Mouse (Mus musculus) retina, embryonic 14.5 days (tissue): ENCODE measurements around the gene Sh3bgrl3.
"Not testable (repeated sequence)": the region's sequence is repeated elsewhere in the genome, so short reads cannot be mapped to it uniquely, and the experiment has no call there.

Source experiments
- DNase-seq: peaks from one replicate; pipeline ENCODE4 v3.0.0-alpha.2; 2015; ENCODE audit warnings: low spot score

Sh3bgrl3 gene

DNA sequence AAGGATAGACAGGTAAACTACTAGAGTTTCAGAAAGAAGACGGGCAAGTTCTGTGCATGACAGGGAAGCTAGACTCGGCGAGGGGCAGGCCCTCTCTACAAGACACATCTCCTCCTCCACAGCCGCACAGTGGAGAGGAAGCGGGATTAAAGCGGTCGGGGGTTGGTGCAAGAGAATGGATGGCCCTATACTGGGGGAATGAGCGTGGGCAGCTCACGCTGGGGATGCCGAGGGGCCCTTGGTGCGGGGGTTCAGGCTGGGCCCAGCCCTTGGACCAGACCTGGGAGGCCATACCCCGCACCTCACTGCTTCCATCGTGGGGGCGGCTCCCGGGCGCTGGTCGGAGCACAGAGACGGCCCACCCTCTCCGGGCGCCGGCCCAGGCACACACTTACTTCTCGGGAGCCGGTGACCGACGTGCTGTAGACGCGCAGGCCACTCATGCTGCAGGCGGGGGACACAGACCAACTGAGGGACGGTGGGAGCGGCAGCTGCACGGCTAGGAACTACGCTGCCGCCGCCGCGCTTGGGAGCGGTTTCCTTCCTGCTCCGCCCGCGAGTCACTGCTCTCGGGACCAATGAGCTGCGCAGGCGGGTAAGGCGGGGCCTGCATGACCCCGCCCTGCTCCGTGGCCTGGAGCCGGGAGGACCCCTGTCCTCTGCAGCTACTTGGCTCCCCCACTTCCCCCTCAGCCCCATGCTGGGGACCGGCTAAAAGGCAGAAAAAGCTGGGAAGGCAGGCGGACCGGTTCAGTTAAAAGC is at the start of gene Sh3bgrl3:
TSS of gene Sh3bgrl3 (minus strand) at position 569 of the 762 bp plus-strand sequence.
- peak; percentile 89 for DNase-seq

DNA sequence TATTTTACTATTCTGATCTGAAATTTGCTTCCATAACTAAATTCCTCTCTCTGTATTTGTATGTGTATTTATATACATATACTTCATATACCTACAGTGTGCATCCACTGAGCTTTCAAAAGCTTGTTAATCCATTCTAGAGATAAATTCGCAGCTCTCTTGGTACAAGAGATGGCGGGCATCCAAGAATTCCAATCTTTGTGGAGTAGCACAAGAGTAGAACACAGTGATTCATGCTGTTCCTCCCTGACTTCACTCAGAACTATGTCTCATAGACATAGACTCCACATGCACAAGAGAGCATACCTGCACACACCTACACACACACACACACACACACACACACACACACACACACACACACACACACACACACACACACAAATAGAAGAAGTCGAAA is 43.8 kb upstream of the Sh3bgrl3 start:
- no peak for DNase-seq

DNA sequence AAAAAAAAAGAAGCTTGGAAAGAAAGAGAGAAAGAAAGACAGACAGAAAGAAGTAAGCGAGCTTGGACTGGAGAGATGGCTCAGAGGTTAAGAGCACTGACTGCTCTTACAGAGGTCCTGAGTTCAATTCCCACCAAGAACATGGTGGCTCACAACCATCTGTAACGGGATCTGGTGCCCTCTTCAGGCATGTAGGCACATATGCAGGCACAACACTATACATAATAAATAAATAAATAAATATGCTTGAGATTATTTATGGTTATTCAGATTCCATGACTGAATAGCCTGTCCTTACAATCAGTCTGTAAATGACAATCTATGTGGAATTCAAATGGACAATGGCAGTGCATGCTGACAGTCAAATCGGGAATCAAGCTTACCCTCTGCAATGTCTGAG is 38.3 kb upstream of the Sh3bgrl3 start:
- DNase-seq, result no peak

DNA sequence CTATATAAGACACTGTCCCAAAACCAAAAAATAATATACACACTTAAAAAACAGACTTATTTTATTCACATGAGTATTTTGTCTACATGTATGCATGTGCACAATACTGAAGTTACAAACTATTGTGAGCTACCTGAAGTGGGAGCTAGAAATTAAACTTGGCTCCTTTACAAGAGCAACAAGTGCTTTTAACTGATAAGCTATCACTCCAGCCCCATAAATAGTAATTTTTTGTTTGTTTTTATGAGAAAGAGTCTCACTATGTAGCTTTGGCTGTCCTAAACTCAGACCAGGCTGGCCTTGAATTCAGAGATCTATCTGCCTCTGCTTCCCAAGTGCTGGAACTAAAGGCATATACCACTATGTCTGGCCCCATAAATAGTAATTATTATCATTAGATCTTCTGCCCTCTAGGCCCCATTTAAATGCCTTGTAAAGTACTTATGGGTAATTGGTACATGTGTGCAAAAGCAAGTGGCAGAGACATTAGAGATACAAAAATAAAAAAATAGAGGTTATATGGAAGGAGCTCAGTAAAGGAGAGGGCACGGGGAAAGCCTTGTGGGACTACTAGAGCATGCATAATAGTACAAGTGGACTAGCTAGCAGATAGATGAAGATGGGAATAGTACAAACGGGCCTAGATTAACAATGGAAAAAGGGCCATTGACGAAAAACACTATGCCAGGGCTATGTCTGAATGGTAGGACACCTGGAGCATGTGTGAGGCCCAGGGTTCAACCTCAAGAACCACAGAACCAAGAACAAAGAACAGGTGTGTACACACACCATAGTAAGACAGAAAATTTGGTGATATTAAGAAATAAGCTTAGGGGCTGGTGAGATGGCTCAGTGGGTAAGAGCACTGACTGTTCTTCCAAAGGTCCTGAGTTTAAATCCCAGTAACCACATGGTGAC is 37.2 kb upstream of the Sh3bgrl3 start:
- no peak for DNase-seq

DNA sequence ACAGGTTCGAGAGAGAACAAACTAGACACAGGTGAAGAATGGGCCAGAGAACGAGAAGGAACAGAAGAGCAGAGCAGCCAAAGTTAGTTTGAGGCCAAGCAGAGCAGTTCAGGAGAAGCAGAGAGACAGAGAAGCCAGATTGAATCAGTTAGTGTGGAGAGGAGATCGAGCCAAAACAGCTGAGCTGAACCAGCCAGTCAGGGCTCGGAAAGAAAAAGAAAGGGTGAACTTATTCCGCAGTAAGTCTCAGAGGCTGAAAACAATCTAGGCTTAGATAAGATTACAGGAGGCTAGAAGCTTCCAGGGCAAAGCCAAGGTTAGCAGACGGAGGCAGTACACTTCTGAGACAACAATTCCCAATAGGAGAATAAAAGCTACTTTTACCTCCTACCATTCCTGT is 36.4 kb upstream of the Sh3bgrl3 start:
- no peak for DNase-seq

DNA sequence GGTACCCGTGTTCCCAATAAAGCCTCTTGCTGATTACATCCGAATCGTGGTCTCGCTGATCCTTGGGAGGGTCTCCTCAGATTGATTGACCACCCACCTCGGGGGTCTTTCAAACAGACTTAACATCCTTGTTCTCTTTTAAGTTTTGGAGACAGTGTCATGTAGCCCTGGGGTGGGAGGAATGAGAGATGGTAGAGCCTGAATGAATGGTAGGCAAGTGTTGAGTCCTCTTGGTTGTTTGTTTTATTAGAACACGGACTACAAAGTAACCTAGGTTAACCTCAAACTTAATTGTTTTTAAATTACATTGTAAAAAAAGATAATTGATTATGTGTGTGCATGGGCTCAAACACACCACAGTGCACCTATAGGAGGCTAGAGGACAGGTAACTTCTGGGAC is 36.0 kb upstream of the Sh3bgrl3 start:
- no peak for DNase-seq

DNA sequence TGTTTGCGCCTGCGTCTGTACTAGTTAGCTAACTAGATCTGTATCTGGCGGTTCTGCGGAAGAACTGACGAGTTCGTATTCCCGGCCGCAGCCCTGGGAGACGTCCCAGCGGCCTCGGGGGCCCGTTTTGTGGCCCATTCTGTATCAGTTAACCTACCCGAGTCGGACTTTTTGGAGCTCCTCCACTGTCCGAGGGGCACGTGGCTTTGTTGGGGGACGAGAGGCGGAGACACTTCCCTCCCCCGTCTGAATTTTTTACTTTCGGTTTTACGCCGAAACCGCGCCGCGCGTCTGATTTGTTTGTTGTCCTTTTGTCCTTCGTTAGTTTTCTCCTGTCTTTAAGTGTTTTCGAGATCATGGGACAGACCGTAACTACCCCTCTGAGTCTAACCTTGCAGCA is 31.5 kb upstream of the Sh3bgrl3 start:
- DNase-seq, result not testable (repeated sequence)

DNA sequence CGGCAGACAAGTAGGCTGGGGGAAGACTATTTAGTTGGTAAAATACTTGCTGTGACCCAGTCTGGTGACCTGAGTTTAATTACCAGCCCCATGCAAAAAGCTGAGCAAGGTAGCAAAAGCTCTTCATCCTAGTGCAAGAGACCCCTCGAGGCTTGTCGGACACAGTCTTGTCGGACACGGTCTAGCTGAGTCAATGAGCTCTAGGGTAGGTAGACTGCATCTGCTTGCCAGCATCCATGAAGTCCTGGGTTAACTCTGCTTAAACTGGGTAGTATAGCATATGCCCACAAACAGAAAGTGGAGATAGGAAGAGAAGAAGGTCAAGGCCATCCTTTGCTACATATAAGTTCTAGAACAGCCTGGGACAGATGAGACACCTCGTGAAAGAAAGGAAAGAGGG is 30.2 kb upstream of the Sh3bgrl3 start:
- DNase-seq, result no peak

DNA sequence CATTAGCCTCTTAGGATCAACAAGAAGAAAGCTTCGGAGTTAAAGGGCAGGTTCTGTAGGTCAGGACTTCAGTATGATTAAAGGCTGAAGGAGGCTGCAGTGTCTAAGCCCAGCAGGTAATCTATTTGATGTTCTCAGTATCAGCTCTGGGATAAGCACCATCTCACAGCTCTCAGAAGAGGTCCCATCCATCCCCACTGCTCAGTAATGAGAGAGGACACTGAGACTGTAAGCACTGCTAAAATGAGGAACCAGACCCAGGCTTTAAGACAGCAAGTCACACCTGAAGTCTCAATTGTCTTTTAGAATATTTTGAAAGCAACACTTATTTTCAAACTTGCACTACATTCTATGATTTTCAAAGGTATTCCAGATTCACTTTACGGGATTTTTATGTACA is 29.0 kb upstream of the Sh3bgrl3 start:
- no peak for DNase-seq

DNA sequence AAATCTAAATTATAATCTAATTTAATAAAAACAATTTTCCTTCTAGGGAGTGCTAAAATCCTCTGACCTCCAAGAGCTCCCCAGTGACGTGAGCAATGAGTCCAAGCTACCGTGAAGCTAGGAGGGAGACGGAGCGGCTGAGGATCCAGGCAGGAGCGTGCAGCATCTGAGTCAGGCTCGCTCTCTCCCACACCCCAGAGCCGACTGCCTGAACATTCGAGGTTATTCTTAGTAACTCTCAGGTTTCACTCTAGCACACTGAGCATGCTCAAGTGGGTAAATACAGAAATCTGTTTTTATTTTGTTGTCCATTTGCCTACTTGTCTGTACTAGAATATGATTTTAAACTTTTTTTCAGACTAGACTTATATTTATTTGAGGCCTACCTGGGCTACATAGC is 28.2 kb upstream of the Sh3bgrl3 start:
- no peak for DNase-seq

DNA sequence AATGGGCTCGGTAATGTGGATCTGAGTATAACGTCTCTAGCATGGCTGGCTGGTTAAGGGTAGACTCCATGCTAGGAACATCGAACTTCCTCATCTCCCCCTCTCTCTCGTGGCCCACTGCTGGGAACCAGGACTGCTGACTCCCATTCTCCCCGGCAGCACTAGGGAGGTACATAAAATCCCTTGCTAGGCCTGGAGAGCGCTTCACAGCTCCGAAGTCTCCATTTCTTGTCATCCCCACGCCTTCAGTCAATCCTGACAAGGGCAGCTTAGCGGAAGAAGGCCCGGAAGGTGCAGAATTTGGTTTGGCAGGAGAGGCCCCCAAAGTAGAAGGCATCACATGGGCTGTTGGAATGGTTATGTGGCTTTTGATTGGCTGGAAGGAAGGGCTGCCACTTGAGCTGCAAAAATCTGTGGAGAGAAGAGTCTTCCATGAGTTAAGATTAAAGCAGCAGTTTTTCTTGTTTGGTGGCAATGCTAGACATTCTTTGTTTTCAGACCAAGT is 27.4 kb upstream of the Sh3bgrl3 start:
- no peak for DNase-seq

DNA sequence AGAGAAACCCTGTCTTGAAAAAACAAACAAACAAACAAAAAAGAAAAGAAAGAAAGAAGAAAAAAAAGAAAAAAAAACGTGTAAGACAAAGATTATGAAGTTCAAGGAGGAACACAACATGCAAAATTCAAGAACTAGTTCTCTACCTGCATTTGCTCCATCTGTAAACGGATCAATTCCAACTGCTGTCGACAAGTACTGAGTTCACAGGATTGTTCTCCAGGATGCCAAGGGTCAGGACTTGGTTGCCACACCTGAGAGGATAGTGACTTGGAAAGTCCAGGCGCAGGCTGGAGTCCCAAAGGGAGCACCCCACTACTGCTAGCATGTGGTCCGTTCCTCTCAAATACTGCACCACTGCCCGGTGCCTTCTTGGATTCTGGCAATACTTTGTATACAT is 26.9 kb upstream of the Sh3bgrl3 start:
- no peak for DNase-seq

DNA sequence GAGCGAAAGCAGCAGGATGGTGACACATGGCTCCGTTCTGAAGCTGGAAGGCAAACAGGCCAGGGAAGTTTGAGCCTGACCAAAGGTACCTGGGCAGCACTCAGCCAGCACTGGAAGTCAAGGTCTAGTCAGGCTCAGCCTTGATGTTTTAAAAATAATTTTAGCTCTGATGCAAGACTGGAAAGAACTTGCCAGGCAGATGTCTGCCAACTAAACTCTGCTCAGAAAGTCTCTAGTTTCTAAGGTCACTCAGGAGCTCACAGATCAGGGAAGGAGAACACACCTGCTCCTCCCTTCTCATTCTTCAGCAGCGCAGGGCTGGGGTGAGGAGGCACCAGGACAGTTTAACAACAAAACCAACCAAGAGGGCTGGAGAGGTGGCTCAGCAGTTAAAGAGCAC is 25.8 kb upstream of the Sh3bgrl3 start:
- no peak for DNase-seq

DNA sequence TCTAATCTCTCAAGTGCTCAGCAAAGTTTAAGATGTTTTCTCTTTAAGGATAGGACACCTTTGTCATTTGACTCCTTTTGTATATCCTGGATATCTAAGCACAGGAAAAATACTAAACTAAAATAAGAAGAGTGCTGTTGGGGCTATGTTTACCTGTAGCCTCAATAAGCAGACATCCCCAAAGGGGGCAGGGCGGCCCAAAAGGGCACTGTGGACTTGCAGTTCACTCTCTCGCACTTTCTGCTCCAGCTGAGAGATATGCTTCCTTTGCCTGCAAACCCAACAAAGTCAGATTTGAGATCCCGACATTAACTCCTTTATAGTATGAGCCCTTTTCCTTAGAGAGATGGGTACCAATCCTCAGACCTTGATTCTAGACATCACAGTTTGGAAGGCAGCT is 25.1 kb upstream of the Sh3bgrl3 start:
- no peak for DNase-seq

DNA sequence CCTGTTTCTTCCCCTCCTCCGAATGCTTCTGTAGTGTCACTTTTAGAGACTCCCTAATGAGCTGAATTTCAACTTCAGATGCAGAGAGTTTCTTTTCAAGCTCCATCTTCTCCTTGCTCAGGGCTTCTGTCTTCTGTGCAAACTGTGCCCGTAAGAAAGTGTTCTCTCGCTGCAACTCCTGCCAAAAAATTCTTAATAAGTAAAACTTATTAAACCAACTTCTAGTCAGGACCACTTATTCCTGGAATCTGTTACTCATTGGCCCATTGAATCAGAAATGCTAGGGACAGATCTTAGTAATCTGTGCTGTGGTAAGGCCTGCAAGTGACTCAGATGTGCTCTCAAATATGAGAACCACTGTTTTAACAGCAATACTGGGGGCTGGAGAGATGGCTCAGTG is 23.5 kb upstream of the Sh3bgrl3 start:
- no peak for DNase-seq

DNA sequence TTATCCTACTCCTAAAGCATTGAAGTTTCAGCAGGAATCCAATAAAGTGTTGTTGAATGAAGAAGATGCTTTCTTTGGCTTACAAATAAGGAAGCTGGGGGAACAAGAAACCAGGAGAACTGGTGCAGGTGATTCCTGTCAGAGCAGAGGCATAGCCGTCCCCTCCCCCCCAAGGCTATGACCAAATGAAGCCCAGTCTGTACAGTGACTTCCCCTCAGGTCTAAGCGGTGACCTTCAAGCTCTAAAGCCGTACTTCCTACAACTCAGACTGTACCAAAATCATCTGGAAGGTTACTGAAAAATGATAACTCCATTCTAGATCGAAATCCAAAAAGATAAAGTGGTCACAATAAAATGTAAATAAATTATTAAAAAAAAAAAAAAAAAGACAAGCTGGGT is 20.8 kb upstream of the Sh3bgrl3 start:
- no peak for DNase-seq

DNA sequence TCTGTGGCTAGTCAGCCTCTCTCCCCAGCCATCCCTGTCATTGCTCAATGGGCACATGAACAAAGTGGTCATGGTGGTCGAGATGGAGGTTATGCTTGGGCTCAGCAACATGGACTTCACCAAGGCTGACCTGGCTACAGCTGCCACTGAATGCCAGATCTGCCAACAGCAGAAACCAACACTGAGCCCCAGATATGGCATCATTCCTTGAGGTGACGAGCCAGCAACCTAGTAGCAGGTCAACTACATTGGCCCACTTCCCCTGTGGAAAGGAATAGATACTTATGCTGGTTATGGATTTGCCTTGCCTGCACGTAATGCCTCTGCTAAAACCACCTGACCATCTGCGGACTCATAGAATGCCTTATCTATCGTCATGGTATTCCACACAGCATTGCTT is 15.7 kb upstream of the Sh3bgrl3 start:
- not testable (repeated sequence) for DNase-seq

DNA sequence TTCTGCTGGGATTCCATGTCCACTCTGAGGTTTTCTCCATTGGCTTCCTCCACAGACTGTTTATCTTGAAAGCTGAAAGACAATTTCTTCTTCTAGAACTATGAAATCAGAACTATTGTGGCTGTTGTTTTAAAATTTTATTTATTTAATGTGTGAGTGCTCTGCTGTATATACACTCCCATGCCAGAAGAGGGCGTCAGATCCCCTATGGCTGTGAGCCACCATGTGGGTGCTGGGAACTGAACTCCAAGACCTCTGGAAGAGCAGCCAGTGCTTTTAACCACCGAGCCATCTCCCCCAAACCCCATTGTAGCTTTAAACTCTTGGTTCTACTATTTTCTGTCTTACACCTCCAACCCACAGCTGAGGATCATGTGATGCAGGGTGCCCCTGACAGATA is 10.3 kb upstream of the Sh3bgrl3 start:
- peak; percentile 21 for DNase-seq

DNA sequence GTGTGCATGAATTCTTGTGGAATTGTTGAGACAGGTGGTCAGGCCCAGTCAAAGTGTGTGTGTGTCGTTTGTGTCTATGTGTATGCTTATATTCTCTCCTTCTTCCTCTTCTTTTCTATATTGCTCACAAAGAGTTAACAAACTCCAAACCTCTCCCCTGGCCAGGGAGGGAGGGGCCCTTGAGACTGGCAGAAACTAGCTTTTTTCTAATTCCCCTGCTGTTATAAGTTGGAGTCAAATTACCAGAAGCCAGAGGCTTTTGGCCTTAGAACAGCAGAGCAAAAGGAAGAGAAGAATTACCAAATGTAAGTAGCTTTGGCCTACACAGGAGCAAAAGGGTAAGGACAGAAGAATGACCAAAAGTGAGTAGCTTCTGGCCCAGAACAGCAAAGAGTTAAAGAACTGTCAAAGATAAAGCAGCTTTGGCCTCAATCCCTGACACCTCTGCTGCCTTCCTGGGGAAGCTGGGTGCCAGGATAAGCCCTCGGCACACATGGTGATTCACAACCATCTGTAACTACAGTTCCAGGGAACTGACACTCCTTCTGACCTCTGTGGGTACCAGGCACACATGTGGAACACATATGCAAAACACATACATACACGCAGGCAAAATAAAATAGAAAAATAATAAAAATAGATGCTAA is 7.8 kb upstream of the Sh3bgrl3 start:
- no peak for DNase-seq

DNA sequence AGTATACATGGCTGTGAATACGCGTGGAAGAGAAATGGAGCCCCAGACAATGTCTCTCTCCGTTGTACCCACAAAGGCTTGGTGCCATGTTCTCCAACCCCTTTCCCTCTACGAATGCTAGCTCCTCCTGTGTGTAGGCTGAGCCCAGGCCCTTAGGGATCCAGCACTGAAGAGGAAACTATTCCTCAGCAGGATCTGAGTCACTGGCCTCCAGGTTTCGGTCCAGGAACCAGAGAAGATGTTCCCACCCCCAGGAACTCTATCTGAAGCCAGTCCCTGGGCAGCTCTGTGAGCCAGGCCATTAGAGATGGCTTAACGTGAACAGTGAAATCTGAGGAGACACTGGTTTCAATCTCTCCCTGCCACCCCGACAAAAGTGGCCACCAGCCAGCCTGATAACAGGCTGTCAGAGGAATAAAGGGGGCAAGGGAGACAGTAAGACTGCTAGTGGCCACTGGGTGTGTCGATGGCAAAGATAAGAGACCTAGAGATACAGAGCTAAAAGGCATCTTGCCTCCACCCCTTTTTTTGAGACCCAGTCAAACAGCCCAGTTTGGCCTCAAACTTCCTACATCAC is 4.0 kb upstream of the Sh3bgrl3 start:
- no peak for DNase-seq

DNA sequence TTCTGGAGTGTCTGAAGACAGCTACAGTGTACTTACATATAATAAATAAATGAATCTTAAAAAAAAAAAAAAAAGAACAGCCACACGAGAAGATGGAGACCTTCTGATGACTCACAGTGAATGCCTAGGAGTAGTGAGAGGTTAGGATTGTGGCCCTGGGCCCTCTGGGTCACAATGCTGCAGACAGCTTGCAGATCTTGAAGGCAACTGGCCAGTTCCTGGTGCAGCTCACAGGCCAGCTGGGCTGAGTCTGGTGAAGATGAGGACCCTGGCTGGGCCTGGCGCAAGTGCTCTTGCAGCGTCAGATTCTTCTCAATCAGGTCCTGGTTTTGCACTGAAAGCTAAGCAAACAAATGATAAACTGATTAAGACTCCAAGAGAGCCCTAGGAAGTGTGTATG is 3.5 kb upstream of the Sh3bgrl3 start:
- DNase-seq, result no peak

DNA sequence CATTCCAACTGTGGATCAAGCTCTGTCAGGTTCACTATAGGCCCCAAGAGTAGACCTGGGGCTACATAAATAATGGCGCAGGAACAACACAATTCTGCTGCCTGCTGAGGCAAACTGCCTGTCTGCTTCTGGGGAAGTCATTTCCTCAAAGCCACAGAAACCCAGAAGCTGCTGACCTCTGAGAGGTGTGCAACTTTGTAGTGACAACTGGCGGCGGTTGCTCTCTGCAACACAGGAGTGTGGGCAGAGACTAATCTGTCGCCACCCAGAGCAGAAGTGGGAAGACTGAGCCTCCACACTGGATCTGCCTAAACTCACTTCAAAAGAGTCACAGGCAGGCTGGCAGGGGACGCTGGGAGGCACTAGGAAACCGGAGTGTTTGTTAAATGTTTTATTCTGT is 893 bp upstream of the Sh3bgrl3 start:
- DNase-seq, result no peak
